Mouse (Mus musculus): ENCODE measurements around the gene Dspp. TPM values are rescaled to one million over a fixed set of nuclear protein-coding genes. Genes with fewer than 3 reads are reported as not detected.

Dspp gene
- not detected in 2 replicates for polyA plus RNA-seq (2012; rRNA removed)

DNA sequence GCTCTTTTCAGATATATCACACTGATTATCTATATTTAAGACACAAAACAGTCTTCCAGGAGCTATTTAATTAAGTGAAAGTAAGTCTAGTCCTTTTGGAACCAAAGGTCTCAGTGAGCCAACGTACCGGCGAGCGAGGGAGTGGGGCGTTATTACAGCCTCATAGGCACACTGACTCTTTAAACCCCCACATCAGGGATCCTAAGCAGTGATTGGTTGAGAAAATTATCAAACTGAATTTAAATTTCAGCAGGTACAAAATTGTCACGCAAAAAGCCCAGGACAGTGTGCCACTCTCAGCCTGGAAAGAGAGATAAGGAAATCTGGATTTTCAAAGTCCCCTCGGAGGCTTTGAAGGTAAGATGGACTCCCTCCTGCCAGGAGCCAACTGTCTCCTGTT lies at the start of gene Dspp:
Gene Dspp (plus strand): TSS at position 301 of the 400 bp plus-strand sequence.

GRCm38 (mm10) chr5:104202351-104202750 lies 31.8 kb downstream of the Dspp start, which contains the start of gene Dmp1:
TSS of gene Dmp1 (plus strand) at chr5:104202613.

Other genes with a start within 250 kb of the Dspp start
- gene Hsd17b13, start 193.3 kb upstream of the Dspp start, polyA plus RNA-seq (2012; rRNA removed), result 309 and 317 TPM in 2 replicates
- gene Hsd17b11, start 148.8 kb upstream of the Dspp start, polyA plus RNA-seq (2012; rRNA removed), result 44.9 and 55.8 TPM in 2 replicates
- 35.1 and 36.4 TPM in 2 replicates for gene Nudt9, start 124.4 kb upstream of the Dspp start, polyA plus RNA-seq (2012; rRNA removed)
- gene Gm17660, start 93.1 kb upstream of the Dspp start, polyA plus RNA-seq (2012; rRNA removed), result not detected in 2 replicates
- 7.3 and 7.4 TPM in 2 replicates for gene Sparcl1, start 57.0 kb upstream of the Dspp start, polyA plus RNA-seq (2012; rRNA removed)
- not detected in 2 replicates for gene Dmp1, start 31.9 kb downstream of the Dspp start, polyA plus RNA-seq (2012; rRNA removed)
- not detected in 2 replicates for gene Ibsp, start 128.5 kb downstream of the Dspp start, polyA plus RNA-seq (2012; rRNA removed)
- not detected in 2 replicates for gene Mepe, start 154.6 kb downstream of the Dspp start, polyA plus RNA-seq (2012; rRNA removed)